Mouse (Mus musculus): ENCODE data around the gene Zfp981.
"Not testable (repeated sequence)": the region's sequence is repeated elsewhere in the genome, so short reads cannot be mapped to it uniquely, and the experiment has no call there.

The Zfp981 gene

GRCm38 (mm10) chr4:146486753-146487152 lies 15.1 kb upstream of the Zfp981 start:
- DNase-seq = not testable (repeated sequence)

- DNase-seq = not testable (repeated sequence)
Observed at GRCm38 (mm10) chr4:146489196-146489595, 12.6 kb upstream of the Zfp981 start.

GRCm38 (mm10) chr4:146491993-146492392 lies 9.8 kb upstream of the Zfp981 start:
- not testable (repeated sequence) for DNase-seq

GRCm38 (mm10) chr4:146492439-146492838 lies 9.4 kb upstream of the Zfp981 start:
- no peak for DNase-seq

- no peak for DNase-seq
Observed at GRCm38 (mm10) chr4:146492851-146493250, 9.0 kb upstream of the Zfp981 start.

- not testable (repeated sequence) for DNase-seq
Observed at GRCm38 (mm10) chr4:146493319-146493907, 8.4 kb upstream of the Zfp981 start.

GRCm38 (mm10) chr4:146494980-146495379 lies 6.8 kb upstream of the Zfp981 start:
- DNase-seq = no peak

- DNase-seq = not testable (repeated sequence)
Observed at GRCm38 (mm10) chr4:146497695-146498275, 4.0 kb upstream of the Zfp981 start.

GRCm38 (mm10) chr4:146509029-146509428 lies 7.2 kb downstream of the Zfp981 start:
- not testable (repeated sequence) for DNase-seq

GRCm38 (mm10) chr4:146511871-146512270 lies 10.0 kb downstream of the Zfp981 start:
- not testable (repeated sequence) for DNase-seq

GRCm38 (mm10) chr4:146516474-146516873 lies 14.6 kb downstream of the Zfp981 start:
- DNase-seq = no peak

GRCm38 (mm10) chr4:146517150-146517549 lies 15.3 kb downstream of the Zfp981 start:
- not testable (repeated sequence) for DNase-seq

- no peak for DNase-seq
Observed at GRCm38 (mm10) chr4:146520723-146521122, 18.9 kb downstream of the Zfp981 start.

GRCm38 (mm10) chr4:146534574-146534973 lies 32.7 kb downstream of the Zfp981 start:
- DNase-seq = no peak

- DNase-seq = no peak
Observed at GRCm38 (mm10) chr4:146535883-146536282, 34.1 kb downstream of the Zfp981 start.

GRCm38 (mm10) chr4:146579905-146580873 lies 78.4 kb downstream of the Zfp981 start:
- not testable (repeated sequence) for DNase-seq
